Mouse (Mus musculus): ENCODE data around the gene Atf3.

DNA sequence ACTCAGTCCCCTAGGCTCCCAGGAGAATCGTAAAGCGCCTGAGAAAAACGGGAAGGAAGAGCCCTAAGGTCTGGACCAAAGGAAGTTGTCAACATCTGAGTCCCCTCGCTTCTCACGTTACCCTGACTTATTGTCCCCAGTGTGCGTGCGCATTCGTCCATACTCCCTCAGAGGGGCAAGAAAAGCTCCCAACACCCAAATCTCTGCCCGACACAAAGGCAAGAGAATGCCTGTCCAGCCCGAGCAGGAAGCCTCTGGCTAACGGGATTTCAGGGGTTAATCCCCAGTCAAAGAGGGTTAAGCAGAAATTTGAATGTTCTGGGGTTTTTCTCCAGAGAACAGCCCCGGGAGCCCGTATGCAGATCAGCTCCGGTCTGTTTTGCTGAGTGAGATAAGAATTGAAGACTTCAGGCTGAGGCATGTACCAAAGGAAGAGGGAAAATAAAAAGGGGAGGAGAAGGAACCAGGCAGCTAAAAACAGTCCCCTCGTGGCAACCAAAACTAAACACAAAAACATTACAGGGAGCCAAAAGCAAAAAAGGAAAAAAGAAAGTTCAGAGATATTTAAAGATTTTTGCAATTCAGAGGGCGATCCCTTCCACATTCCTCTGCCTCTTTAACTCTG, 32.0 kb downstream of the Atf3 start:
- no peak for TF ChIP-seq CTCF (IDR thresholded peaks at IDR 0.05)
- TF ChIP-seq EP300 (IDR thresholded peaks at IDR 0.05): no peak

Measured in lung, postnatal 0 days (tissue).